Mouse (Mus musculus) CD4-positive, CD25-positive, alpha-beta regulatory T cell, adult 2 months (primary cell): ENCODE measurements around the gene Galnt7.
"Not testable (repeated sequence)": the region's sequence is repeated elsewhere in the genome, so short reads cannot be mapped to it uniquely, and the experiment has no call there.

Experiments used
- DNase-seq: peaks from one replicate; pipeline ENCODE4 v3.0.0-alpha.2; 2012; ENCODE audit warnings: low read depth, low spot score

Galnt7 gene

DNA sequence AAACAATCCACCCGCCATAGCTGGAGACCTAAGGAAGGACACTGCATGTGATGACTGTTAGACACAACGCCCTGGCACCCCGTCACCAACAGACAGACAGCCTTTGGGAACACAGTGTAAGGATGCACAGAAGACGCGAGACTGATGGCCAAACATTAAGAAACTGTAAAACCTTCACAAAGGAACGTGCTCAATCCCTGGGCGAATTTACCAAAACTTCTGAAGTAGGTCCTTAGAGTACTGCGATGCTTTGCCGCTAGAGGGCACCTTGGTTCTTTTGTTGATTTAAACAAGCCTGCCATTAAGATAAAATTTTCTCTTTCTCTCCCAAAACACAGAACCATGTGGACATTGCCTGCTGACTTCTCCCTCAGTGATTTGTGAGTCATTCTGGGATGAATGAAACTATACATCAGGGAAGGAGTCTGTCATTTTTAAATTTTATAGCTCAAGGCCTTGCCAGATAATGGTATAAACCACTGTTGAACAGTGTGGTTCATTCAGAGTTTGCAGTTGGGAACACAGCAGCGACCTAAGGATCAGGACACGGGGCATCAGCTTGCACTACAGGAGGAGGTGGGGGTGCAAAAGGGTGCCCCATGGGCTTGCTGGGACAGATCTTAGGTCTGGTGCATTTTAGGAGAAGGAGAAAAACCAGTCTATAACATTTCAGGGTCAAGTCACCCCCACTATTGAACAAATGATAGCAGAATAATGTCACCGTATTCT, 112.6 kb downstream of the Galnt7 start:
- peak; percentile 79 for DNase-seq

DNA sequence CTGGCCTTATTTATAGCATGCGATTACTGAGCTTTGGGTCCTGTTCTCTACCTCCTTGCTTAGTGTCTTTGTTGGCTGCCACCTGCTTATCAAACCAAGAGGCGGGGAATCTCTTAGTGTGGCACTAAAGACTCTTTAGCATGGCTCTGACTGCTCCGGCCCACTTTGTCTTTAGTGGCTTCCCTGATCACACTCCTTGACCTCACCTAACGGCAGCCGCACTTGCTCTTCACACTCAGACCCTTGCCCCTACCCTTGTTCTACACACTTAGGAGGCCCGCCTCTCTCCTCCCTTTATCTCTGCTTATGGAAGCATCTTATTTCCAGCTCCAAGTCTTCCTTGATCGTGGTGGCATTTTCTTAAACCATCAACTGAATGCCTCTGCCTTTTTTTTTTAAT, 114.2 kb downstream of the Galnt7 start:
- no peak for DNase-seq

DNA sequence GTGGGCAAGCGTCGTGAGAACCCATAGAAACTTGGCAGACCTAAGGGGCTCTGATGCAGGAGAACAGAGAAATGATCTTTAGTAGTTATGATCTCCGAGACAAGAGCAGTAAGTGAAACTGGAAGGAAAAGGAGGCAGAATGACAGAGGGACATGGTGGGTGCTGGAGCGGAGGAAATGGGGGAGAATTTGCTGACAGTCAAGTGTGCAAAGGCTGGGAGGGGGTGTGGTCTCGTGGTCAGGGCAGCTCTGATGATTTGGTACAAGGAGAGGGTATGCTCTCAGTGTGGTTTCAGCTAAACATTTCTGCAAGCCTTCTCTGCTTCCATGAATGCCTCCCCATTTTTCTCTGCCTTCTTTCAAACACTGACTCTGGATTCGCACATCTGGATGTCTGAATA, 116.7 kb downstream of the Galnt7 start:
- DNase-seq = no peak

DNA sequence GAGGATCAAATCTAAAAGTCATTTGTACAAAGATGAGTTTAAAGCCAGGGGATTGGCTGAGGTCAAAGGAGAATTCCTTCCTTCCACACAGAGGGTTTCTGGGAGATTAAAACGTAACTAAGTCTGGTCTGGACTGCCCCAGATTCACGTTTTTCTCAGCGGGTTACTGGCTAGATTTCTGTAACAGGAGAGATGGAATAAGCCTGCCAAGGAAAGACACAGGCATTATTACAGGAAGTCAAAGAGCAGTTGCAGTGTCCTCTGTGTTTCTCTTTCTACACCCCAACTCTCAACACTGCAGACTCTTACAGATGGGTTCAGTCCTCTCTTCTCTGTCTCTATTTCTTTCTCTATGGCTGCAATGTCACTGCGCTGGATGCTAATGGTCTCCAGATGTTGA, 118.3 kb downstream of the Galnt7 start:
- no peak for DNase-seq

DNA sequence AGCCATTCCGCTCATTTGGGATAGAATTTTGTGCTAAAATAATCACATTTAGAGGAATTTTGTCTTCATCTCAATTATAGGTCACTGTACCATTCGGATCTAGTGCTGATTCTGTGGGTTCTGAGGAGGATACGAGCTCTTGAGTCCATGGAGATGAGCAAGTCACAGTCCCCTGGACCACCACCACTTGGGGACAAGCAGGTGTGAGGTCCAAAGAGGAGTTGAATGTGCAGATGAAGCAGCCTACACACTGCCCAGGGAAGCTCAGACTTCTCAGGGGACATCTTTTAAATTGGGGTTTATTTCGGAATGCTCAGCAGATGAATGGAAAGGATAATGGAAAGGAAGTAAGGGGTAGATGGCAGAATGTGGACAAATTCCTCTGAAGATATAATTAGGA, 119.7 kb downstream of the Galnt7 start:
- no peak for DNase-seq

DNA sequence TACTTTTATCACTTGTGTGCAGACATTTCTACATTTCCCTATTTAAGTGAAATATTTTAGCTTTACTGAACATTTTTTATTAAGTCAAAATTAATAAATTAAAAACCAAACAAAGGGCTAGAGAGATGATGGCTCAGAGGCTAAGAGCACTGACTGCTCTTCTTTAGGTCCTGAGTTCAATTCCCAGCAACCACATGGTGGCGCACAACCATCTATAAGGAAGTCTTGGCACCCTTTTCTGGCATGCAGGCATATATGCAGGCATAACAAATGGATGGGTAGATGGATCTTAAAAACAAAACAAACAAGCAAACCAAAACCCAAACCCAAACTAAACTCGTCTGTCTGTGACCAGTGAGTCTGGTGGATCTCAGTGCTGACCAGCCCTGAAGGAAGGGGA, 120.6 kb downstream of the Galnt7 start:
- peak; percentile 25 for DNase-seq

DNA sequence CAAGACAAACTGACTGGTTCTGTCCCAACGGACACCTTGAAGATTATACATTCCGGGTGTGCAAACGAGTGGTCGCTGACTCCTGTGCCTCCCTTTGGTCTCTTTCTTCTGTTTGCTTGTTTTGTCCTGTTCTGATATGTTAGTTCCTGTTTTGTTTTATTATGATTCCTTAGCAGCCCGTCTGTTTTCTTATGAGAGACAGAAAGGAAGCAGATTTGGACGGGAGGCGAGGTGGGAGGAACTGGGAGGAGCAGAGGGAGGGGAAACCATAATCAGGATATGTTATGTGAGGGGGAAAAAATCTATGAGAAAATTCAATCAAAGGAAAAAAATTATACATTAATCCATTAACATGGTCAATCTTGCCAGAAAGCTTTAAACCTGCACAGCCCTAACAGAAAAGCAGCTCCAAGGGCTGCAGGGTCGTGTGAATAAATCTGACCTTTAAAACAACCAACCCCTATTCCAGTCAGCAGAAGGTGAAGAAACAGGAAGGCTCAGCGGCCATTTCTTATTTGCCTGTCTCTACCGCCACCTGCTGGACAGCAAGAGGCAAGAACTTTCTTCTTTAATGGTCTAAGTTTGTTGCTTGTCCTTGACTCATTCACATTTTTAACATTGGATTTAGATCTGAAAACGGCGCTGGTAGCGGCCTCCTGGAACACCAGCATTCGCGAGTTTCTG, 122.0 kb downstream of the Galnt7 start:
- DNase-seq = peak; percentile 89

DNA sequence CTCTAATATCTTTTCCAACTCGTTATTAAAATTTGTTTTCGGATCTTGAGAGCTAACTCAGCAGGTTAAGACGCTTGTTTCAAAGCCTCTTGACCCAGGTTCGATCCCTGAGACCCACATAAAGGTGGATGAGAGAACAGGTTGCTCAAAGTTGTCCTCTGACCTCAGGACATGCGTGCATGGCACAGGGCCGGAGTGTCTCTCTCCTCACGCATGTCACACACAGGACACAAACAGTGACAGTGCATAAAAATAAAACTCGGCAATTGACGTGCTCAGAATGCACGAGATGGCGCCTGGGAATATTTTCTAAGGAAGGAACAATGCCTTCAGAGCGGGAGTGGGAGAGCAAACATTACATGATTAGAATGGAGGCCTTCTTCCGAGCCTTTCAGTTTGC, 122.6 kb downstream of the Galnt7 start:
- no peak for DNase-seq

DNA sequence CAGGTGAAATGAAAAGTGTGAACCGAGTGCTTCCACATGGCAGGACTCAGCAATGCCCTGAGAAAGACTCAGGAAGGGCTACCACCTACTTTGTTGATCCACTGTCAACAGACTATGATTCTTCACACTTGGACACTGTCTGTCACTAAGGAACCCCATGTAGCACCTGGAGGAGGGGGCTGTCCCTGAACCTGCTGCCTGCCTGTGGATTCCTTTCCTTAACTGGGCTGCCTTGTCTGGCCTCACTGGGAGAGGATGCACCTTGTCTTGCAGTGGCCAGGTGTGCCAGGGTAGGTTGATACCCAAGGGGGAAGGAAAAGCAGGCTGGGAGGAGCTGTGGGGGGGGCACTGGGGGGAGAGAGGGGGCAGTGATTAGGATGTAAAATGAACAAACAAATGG, 124.8 kb downstream of the Galnt7 start:
- no peak for DNase-seq

DNA sequence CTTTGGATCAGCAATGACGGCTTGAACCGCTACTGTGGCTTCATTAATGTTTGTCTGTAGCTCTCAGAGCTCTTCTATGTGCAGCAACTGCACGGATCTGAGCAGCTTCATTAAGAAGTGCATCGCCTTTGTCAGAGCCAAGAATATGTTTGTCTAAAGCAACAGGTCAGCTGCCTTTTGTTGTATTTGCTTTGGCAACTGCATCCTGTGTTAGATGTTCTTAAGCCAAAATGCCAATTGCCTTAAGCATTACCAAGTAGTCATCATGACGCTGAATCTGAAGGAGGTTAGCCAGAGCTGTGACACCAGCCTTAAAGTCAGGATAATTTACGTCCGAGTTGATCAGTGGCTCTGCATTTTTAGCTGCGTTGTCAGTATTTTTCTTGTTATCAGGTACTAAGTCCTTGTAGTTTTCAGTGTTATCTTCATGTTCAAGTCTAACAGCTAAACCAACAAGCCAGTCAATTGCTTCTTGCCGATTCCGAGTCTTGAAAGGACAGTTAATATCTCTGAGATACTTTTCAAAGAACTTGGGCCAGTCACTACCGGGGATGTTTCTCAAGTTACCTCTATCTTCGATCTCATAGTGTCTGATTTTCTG, 132.5 kb downstream of the Galnt7 start:
- DNase-seq = no peak

DNA sequence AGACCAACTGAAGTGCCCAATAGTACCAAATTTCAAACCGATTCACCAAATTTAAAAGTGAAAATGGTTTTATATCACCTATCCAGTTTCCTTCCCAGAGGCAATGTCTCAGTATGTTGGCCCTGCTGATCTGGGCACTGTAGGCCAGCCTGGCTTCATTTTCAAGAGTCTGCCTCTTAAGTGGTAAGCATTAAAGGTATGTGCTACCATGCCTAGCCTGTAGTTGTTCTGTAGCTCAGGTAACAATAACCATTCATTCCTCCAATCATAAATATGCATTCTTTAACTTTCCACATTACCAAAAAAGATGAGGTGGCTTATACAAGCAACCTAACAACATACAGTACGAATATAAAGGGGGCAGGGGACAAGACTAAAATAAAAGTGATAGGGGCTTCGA, 135.1 kb downstream of the Galnt7 start:
- no peak for DNase-seq

DNA sequence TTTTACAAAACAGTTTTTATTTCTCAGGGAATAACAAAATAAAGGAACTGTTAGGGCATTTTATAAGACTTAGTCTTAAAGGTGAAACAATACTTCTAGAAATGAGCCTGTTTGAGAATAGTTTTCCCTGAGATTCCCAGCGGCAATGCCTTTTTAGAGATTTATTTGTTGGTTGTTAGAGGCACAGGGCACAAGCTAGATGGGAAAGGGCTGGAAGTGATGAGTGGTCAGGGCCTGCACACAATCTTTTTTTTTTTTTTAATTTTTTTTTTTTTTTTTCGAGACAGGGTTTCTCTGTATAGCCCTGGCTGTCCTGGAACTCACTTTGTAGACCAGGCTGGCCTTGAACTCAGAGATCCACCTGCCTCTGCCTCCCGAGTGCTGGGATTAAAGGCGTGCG, 136.1 kb downstream of the Galnt7 start:
- not testable (repeated sequence) for DNase-seq

DNA sequence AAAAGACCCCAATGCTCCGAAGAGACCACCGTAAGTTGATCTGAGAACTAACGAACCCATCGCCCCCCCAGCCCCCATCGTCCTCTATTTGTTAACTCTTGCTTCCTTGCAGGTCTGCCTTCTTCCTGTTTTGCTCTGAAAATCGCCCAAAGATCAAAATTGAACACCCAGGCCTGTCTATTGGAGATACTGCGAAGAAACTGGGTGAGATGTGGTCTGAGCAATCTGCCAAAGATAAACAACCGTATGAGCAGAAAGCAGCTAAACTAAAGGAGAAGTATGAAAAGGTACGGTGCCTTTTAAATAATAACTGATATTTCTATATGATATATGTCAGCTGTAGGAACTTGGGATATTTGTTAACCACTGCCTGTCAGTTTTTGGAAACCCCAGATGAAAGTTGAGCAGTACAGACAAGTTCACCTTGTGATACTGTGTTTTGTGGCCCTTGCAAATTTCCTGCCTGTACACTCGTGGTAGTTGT, 139.6 kb downstream of the Galnt7 start:
- DNase-seq = peak; percentile 23

DNA sequence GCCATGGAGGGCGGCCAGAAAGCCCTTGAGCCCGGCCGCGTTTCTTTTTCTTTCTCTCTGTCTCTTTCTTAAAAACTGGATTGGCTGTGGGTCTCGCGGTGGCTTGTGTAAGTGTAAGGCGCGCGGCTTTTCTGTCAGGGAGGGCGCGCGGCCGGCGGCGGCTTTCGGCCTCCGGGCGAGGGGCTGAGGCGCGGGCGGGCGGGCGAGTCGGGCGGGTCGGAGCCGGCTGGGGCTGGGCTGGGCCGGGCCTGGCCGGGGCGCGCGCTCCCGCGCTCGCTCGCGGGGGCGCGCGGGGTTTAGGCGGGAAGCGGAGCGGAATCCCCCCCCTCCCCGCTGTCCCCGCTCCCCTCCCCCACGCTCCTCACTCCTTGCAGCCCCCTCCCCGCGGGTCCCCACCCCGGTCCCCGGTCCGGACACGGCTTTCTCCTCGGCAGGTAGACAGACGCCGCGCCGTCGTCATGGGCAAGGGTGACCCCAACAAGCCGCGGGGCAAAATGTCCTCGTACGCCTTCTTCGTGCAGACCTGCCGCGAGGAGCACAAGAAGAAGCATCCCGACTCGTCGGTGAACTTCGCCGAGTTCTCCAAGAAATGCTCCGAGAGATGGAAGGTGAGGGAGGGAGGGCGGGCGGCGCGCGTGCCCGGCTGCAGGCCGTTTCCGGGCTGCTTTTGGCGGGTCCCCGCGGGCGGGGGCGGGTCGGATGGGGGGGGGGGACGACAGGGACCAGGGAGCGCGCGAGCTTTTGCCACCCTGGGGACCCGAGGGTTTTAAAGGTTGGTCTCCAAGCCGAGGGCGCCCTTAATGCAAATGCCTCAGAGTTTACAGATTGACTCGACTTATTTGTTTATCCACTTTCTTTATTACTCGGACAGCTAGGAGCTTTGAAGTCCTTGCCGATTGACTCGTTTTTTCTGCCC, 140.4 kb downstream of the Galnt7 start:
- peak; percentile 63 for DNase-seq

DNA sequence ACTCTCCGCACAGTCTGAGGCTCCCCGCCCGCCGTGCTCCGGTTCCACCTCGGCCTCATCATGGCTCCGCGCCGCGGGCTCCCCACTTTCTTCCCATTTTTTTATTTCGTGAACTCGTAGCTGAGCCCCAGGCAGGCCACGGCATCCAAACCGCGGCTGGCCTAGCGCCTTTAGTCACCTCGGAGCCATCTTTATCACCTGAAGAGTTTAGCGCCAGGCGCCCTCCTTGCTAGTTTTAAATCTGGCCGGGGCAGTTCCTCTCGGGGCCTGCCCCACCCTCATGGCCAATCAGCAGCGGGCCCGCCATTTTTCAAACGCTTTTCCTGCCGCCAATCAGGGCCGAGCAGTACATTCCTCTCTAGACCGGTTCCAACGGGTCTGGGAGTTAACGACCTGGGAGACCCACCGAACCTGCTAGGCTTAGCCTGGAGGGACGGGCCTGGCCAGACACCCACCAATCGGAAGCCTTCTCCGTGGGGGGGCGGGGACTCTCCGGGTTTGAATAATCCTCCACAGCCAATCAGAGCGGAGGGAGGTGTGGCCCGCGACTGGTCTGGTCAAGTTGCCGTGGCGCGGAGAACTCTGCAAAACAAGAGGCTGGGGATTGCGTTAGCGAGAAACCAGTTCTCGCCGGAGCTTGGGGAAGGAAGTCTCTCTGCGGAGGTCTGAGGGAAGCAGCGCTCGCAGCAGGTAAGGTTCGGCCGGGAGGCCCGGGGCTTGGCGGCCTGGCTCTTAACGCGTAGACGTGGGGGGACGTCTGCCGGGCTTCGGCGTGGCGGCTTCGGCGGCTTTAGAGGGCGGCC, 141.3 kb downstream of the Galnt7 start, which contains the start of gene Hmgb2:
Gene Hmgb2, plus strand, starts transcription at position 592 of the 803 bp plus-strand sequence.
- peak; percentile 98 for DNase-seq

DNA sequence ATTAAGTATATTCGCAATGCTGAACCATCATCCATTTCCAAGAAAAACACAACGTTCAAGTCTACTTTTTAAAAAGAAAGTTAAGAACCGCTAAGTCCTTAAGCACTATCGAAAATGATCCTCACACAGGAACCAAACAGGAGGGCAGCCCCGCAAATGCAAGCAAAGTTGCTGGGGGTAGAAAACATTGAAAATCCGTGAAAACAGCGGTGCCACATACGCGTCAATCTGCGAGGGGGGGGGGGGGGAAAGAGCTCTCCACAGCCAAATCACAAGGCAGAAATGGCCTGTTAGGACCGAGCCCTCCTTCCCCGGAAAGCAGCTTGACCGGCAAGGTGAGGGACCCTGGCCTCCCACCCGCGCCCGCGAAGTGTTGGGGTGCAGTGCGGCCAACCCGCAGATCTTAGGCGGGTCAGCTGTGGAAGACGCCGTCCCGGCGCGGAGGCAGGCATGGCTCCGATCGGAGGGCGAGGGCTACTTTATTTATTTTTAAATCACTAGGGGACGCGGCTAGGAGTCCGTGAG, 142.0 kb downstream of the Galnt7 start:
- no peak for DNase-seq

DNA sequence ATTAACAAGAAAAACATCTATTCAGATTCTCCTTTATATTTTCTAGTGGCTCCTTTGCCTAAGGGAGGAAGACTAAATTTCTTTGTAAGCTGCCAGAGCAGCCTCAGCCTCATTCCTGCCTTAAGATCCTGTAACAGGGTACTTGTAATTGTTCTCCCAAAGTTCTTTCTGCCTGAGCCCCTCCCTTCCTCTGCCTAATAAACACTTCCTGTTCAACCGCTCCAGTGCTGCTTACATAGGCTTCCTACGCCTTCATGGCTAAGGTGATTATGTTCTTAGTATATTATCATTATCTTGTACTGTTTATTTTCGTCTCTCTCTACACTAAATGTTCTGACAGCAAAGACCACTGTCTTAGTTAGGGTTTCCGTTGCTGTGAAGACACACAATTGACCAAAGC, 144.2 kb downstream of the Galnt7 start:
- no peak for DNase-seq

DNA sequence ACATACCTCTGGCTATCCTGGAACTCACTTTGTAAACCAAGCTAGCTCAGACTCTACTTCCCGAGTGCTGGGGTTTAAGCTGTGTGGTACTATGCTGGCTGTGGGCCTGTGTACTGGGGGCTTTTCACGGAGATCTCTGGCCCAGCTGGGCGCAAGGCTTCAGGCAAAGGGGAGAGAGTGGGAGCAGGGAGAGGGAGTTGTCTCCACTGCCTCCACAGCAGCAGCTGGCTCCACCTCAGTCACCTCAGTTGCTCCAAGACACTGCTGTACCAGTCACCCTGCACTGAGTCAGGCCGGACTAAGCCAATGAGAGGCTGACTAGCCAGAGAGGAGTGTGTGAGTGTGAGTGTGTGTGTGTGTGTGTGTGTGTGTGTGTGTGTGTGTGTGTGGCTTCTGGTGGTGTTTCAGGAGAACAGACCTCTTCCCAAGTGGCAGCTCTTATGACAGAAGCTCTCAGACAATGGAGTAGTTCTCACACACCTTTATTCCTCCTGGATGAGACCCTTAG, 145.2 kb downstream of the Galnt7 start:
- DNase-seq = no peak

DNA sequence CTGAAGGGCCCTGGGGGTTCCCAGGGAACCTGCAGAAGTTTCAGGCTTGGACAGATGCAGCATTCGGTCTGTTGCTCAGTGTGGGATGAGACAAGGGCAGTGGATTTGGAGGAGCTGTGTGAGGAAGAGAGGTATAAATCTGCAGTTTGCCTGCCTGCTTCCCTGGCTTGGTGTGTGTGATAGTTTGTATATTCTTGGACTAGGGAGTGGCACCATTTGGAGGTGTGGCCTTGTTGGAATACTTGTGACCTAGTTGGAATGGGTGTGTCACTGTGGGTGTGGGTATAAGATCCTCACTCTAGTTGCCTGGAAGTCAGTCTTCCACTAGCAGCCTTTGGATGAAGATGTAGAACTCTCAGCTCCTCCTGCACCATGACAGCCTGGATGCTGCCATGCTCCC, 147.3 kb downstream of the Galnt7 start:
- DNase-seq = not testable (repeated sequence)

DNA sequence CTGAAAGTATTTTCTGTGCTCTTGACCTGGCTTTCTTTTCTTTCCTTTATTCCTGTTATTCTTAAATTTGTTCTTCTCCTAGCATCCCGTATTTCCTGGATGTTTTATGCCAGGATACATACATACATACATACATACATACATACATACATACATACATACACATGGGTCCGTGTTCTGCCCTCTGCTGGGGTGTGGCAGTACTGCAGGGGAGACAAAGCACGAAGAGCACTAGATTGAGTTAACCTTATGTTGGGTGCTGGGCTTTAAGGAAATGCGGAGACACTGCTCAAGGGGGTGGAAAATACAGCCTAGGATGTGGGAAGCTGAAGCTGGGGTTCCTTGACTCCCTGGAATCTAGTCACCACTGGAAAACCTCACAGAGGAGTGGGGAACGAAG, 149.2 kb downstream of the Galnt7 start:
- peak; percentile 90 for DNase-seq
